Mouse (Mus musculus) left cerebral cortex, postnatal 36 days (tissue): Measurements from ENCODE around the gene Nkain2. TPM values are rescaled to one million over a fixed set of nuclear protein-coding genes. Genes with fewer than 3 reads are reported as not detected.
A peak's percentile ranks its signal among the peaks of the same experiment; 100 is the strongest.
"Not testable (repeated sequence)": the region's sequence is repeated elsewhere in the genome, so short reads cannot be mapped to it uniquely, and the experiment has no call there.

Experiments
- DNase-seq, 2 experiments: peaks; one replicate each; pipeline ENCODE4 v3.0.0; 2021 to 2022; ENCODE audit warnings: low spot score in 2 of 2, mixed read lengths in 1 of 2
- intact Hi-C: fragments of 180-260 bp; cut with DNase I; formaldehyde crosslinking; loops from one replicate; pipeline ENCODE4 v1.15.1; 2025
- total RNA-seq, 2 experiments: library from RNA; stranded (reverse); gene quantifications; 2 replicates each; pipeline ENCODE4 v1.2.3; 2021

The Nkain2 gene
- total RNA-seq, 2 experiments from 2014 or later = 29.2 to 30.4 TPM

GRCm38 (mm10) chr10:32243266-32243882 is 646.9 kb downstream of the Nkain2 start:
- no peak for DNase-seq
- intact Hi-C loops = no loop called here

GRCm38 (mm10) chr10:32241168-32241567 is 649.1 kb downstream of the Nkain2 start:
- no peak for DNase-seq
- intact Hi-C loops = no loop called here

GRCm38 (mm10) chr10:32182951-32183350 is 707.3 kb downstream of the Nkain2 start:
- intact Hi-C loops = no loop called here
- DNase-seq = no peak

GRCm38 (mm10) chr10:32091354-32091753 is 798.9 kb downstream of the Nkain2 start:
- no peak for DNase-seq

GRCm38 (mm10) chr10:32060396-32060795 is 829.9 kb downstream of the Nkain2 start:
- no peak for DNase-seq

More at GRCm38 (mm10) chr10:32091354-32091753, 798.9 kb downstream of the Nkain2 start:
- intact Hi-C loops = no loop called here

GRCm38 (mm10) chr10:32058251-32058650 is 832.0 kb downstream of the Nkain2 start:
- intact Hi-C loops = no loop called here
- DNase-seq = no peak

More at GRCm38 (mm10) chr10:32060396-32060795, 829.9 kb downstream of the Nkain2 start:
- intact Hi-C loops = no loop called here

- peak in 1 of 2 experiments; percentile 7 for DNase-seq
- intact Hi-C loops = no loop called here
Observed at GRCm38 (mm10) chr10:32052546-32053295, 837.5 kb downstream of the Nkain2 start.

- peak in 1 of 2 experiments; percentile 25 for DNase-seq
- intact Hi-C loops = no loop called here
Observed at GRCm38 (mm10) chr10:32052045-32052444, 838.2 kb downstream of the Nkain2 start.

- intact Hi-C loops = no loop called here
- peak in 1 of 2 experiments; percentile 13 for DNase-seq
Observed at GRCm38 (mm10) chr10:32029996-32030395, 860.3 kb downstream of the Nkain2 start.

- no peak for DNase-seq
- intact Hi-C loops = no loop called here
Observed at GRCm38 (mm10) chr10:32018385-32018784, 871.9 kb downstream of the Nkain2 start.

GRCm38 (mm10) chr10:32001216-32001753 is 889.0 kb downstream of the Nkain2 start:
- intact Hi-C loops = no loop called here
- DNase-seq = no peak

- DNase-seq = no peak
- intact Hi-C loops = no loop called here
Observed at GRCm38 (mm10) chr10:31993205-31993604, 897.1 kb downstream of the Nkain2 start.

GRCm38 (mm10) chr10:31978387-31978786 is 911.9 kb downstream of the Nkain2 start:
- no peak for DNase-seq

GRCm38 (mm10) chr10:31947178-31947726 is 943.0 kb downstream of the Nkain2 start:
- no peak for DNase-seq
- intact Hi-C loops = no loop called here

More at GRCm38 (mm10) chr10:31978387-31978786, 911.9 kb downstream of the Nkain2 start:
- intact Hi-C loops = no loop called here

GRCm38 (mm10) chr10:31931961-31932360 is 958.3 kb downstream of the Nkain2 start:
- intact Hi-C loops = no loop called here
- no peak for DNase-seq

GRCm38 (mm10) chr10:31927657-31928056 is 962.6 kb downstream of the Nkain2 start:
- intact Hi-C loops = no loop called here
- DNase-seq = no peak

- intact Hi-C loops, DNase-seq: not testable (repeated sequence)
Observed at GRCm38 (mm10) chr10:31920901-31921300, 969.4 kb downstream of the Nkain2 start.

- DNase-seq = no peak
- intact Hi-C loops = no loop called here
Observed at GRCm38 (mm10) chr10:31907488-31907887, 982.8 kb downstream of the Nkain2 start.

GRCm38 (mm10) chr10:31899501-31899900 is 990.8 kb downstream of the Nkain2 start:
- intact Hi-C loops = no loop called here
- DNase-seq = no peak

- intact Hi-C loops = no loop called here
- DNase-seq = no peak
Observed at GRCm38 (mm10) chr10:31873323-31873895, 1016.9 kb downstream of the Nkain2 start.
